Mouse (Mus musculus) liver, adult (tissue): ENCODE data around the gene Dhrs7.

Source experiments
- GATA4 ChIP-seq: IDR thresholded peaks from 2 replicates; pipeline ENCODE4 v1.6.1; 2014; ENCODE audit warnings: mild to moderate bottlenecking, low read length; ENCODE audit not compliant: insufficient replicate concordance

Gene Dhrs7

DNA sequence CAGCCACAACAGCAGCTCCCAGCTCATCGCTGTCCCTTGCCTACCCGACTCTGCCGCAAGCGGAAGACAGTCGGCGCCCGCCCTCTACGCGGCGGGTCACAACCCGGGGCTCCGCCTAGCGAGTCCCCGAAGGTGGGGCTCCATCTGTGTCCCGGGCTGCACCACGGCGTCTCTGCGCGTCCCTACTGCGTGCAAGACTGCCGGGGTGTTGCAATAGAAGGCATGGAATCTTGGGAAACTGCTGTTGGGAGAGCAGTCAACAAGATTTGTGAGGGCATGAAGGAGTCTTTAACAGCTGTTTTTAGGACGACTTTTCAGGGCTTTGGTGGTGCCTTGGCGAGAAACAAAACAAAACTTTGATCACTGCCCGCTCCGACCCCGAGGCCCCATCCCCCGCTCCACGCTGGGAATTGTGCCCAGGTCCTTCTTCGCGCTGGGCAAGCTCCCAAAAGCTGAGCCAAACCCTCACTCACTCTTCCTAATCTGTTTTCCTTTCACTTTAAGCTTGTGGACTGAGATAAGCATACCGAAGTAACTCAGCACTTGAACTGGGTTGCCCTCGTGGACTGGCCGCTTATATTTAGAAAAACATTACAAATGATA, at the start of gene Dhrs7:
Gene Dhrs7 (minus strand): TSS at position 175 of the 603 bp plus-strand sequence.
- peak; percentile 88 for TF ChIP-seq GATA4

DNA sequence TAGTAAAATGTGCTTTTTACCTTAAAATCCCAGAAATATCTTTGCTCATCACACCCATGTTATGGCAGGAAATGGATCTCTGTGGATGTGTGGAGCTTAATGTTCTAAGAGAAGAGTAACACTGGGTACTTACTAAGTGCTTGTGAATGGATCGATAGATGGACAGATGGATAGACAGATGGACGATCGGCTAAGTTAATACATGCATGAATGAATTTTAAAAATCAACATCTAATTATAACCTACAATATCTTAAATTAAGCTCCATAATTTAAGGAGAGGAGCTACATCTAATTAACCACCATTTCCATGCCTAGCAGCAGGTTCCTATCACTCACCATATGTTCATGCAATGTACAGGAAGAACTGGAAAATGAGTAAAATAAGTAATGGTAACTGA, 45.3 kb upstream of the Dhrs7 start:
- no peak for TF ChIP-seq GATA4

DNA sequence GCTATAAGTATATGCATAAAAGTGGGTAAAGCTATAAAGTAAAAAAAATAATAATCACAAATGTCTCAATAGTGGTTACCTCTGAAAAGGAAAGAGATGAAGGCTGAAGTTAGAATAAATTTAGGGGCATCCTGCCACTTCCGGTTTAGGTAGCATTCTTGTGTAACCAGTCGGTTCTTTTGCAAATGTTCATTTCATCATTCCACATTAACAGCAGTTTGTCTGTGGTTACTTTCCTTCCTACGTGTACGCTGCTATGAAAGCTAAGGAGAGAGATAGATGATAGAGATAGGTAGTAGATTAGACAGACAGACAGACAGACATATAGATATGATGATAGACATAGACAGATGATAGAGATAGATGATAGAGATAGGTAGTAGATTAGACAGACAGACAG, 39.4 kb upstream of the Dhrs7 start:
- no peak for TF ChIP-seq GATA4

DNA sequence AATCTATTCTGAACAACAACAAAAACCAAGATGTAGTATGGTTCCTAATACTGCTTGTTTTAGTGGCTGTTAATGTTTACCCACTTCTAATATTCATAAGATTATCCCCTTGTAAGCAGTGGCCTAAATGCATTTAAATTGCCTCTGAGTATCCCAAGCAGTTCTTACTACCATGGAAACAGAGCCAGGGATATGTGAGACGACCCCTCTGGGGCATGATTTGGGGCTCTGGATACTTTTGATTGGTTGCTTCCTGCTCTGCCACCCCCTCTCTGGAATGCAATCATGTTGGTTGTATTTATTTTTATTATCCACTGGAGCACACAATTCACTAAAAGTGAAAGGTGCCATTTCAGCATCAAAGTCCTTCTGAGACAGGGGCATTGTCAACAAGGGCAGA, 35.3 kb upstream of the Dhrs7 start:
- TF ChIP-seq GATA4: no peak

DNA sequence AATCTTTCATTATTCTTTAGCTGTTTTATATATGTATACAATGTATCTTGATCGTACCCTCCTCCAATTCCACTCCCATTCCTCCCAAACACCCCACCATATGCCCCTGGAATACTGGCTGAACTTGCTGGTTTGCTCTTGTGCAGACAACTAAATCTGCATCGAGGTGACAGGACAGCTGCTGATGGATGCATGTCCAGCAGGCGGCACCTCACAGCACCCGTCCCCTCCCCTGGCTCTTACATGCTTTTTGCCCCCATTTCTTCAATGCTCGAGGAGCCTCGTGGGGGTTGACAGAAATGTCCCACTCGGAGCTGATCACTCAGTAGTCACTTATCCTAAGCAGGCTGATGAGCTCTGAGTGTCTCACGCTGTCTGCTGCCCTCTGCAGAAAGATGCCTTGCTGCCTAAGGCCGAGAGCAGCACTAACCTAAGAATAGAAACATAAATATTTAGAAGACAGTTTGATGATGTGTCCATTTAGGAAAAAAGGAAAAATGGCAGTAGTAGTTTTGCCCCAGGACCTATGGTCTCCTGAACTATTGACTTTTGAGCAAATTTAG, 30.3 kb upstream of the Dhrs7 start:
- no peak for TF ChIP-seq GATA4

DNA sequence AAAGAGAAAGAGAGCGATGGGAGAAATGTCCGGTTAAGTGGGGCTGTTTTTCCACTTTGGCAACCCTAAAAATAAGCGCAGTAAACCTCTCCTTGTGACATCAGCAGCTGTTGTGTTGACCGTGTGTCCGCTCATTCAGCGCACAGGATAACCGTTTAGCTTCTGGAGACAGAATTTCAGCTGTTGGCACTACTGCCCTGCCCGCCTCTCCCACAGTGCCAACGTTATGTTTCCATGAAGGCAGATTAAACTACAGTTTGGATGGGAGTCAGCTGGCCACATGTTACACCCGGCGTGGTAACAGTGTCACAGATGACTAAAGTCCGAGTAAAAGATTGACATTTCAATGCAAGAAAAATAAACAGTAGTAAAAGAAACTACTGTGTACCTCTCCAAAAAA, 29.7 kb upstream of the Dhrs7 start:
- TF ChIP-seq GATA4: no peak

DNA sequence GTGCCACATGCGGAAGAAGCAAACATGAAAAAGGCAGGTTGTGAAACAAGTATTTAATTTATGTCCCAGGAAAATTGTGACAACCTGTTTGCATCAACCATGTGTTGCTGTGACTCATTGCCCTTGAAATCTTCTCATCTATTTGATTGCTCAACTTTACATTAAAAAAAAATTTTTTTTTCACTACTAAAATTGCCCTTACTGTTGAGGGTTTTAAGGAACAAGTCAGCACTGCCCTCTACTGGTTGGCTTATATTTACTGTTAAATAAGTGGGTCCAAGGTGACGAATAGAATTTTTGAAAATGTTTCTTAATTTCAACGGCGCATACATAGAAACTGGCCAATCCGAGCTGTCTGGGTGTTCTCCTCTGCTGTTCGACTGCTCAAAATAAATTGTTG, 29.2 kb upstream of the Dhrs7 start:
- no peak for TF ChIP-seq GATA4

DNA sequence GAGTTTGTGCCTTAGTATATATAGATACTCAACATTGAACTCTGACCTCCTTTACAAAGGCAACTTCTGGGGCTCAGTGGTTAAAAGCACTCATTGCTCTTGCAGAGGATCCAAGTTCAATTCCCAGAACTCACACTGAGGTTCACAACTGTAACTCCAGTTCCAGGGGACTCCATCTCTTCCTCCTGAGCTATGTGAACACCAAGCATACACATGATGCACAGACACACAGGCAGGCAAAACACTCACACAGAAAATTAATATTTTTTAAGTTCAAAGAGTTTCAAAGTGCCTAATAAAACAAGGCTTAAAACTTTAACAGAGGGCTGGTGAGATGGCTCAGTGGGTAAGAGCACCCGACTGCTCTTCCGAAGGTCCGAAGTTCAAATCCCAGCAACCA, 18.9 kb upstream of the Dhrs7 start:
- TF ChIP-seq GATA4: no peak

DNA sequence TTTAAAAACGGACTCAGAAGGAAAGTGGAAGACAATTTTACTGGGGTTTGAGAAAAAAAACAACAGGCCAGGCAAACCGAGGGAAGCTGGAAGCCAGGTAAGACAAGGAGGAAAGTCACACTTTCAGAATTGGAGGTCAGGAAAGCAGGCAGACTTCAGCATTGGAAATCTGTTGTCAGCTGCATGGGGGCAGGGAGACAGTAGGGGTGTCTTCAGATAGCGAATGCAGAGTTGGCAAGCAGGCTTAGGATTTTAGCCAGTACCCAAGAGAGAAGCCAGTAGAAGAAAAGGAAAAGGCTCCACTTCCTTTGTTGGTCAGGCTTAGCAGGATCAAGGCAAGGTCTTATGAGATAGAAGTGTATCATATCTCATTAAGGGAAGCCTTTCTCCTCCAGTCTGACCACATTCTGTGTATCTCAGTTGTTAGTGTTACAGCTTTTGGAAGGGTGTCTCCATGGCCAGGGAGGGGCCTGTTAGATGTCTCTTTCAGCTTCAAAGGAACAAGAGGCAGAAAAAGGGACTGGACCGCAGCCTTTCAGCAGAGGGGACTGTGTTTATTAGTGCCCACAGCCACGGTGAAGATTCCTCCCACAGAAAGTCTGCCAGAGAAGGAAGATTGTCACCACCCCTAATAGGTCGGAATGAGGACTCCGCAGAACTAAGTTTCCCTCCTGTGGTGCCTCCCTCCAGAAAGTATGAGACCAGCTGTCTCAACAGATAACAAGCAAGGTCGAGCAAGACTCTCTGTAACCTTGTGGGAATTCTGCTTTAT, 18.0 kb upstream of the Dhrs7 start:
- no peak for TF ChIP-seq GATA4

DNA sequence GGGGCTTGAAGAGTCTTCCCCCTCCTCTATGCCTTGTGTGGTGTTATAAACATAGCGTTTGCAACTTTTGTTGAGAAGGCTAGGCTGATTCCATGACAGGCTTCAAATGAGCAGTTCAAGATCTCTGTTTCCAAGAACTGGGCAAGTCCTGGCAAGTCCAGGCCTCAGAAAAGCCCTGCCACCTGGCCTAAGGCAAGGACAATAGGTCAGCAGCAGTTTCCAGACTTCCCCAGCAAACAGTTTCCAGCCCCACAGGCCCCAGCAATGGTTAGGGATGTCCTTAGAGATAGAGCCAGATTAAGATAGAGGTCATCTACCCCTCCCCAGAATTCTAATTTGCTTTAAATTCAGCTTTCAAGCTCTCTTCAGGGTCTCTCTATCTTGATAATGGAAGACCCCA, 17.2 kb upstream of the Dhrs7 start:
- TF ChIP-seq GATA4: no peak

DNA sequence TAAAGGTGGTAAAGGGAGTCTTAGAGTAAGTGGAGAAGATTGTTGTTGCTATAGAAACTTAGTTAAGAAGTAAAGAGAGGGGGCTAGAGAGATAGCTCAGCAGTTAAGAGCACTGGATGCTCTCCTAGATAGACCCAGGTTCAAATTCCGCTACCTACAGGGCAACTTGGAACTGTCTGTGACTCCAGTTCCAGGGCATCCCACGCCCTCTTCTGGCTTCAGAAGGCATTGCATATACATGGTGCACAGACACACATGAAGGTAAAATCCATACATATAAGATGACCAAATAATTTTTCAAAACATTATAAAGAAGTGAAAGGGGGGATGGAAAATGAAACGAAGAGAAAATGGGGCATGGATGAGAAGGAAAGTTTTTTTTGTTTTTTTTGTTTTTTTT, 14.9 kb upstream of the Dhrs7 start:
- TF ChIP-seq GATA4: no peak

DNA sequence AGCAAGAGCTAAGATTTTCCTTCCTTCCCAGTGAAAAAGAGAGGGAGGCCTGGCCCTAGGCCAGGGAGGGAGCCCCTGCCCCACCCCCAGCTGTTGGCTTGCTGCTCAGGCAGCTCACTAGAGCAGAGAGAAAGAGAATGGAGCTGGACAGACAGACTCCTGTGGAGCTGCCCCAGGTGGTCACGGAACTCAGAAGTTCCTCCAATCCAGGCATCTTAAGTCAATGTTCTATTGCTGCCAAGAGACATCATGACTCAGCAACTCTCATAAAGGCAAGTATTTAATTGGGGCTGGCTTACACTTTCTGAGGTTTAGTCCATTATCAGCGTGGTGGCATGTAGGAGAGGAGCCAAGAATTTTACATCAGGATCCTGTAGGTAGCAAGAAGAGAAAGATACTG, 10.1 kb upstream of the Dhrs7 start:
- no peak for TF ChIP-seq GATA4

DNA sequence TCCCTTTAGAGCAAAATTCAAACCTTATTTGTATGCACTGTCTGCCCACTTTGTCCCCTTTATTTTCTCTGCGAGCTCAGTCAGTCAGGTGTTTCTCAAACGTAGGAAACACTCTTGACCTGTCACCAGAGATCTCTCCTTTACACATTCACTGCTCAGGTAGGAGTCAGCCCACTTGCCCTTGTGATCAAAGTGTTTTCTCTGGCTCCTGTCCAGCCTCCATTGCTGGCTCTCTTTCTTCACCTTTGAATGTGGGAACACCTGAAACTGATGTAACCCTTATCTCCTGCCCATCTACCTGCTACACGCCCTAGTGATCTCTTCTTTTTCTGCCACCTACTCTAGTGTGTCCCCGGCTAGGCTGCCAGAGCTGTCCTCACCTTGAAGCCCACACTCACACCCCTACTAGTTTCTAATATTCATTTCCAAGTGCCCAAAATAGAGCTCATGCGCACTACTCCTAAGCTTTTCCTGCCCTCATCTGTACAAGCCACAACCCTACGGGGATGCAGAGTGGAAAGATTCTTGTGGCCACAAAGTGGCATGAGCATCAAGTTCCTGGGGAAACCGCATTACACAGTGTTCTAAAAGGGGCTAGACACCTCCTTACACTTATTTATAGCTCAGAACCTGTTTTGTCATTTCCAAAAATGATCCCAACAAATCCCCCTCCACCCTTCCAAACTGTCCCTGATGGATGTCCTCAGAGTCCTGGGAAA, 9.5 kb upstream of the Dhrs7 start:
- no peak for TF ChIP-seq GATA4

DNA sequence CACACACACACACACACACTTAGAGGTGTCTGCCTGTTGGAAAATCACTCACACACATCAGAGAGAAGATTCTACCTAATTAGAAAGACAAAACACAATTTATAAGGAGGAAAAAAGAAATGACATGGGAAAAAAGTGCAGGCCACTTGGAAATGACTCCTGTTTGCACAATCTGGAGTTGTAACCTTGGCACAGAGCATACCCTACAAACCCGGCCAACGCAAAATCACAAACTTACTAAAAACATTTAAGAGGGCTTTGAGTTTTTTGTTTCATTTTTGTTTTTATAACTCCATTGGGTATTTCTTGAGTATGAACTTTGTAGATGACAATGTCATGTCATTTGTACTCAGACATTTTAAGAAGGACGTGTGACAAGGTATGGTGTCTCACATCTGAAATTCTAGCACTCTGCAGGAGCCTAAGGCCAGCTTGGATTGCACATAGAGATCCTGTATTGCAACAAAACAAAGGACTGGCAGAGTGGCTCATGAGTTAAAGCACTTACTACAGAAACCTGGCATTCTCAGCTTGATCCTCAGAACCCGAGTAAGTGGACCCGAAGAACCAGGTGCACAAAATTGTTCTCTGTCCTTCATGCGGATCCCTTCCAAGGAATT, 6.9 kb upstream of the Dhrs7 start:
- TF ChIP-seq GATA4: no peak

DNA sequence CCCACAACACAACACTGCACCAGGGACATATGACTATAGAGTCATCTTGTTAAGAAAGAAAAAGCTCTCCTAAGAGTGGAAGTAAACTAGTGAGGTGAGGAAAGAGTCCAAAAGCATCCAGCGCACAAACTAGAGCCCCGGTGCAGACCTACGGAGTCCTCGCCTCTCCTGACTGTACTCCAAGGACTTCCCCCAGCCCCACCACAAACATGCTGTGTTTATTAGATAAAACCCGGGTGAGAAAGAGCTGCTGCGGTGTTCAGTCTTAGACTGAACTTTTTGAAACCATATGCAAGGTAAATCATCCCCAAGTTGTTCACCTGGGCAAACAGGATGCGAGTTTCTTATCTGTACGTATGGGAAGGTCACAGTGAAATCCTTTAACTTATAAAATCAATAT, 6.2 kb upstream of the Dhrs7 start:
- TF ChIP-seq GATA4: no peak
